Mouse (Mus musculus) thymus, adult 2 months (tissue): Measurements from ENCODE around the gene Gm49373.

Experiments
- CTCF ChIP-seq: fragments of 200-500 bp; IDR thresholded peaks from 2 replicates; pipeline ENCODE4 v1.5.1; 2012; ENCODE audit warnings: mild to moderate bottlenecking, control low read depth, low read length, moderate library complexity, borderline replicate concordance; ENCODE audit not compliant: control insufficient read depth, poor library complexity, insufficient read depth; ENCODE audit errors: extremely low read depth
- POLR2A ChIP-seq: fragments of 200-500 bp; IDR thresholded peaks from 2 replicates; pipeline ENCODE4 v1.6.1; 2012; ENCODE audit warnings: mild to moderate bottlenecking, low read length, control low read depth, moderate library complexity; ENCODE audit not compliant: control insufficient read depth, poor library complexity, insufficient read depth; ENCODE audit errors: extremely low read depth

DNA sequence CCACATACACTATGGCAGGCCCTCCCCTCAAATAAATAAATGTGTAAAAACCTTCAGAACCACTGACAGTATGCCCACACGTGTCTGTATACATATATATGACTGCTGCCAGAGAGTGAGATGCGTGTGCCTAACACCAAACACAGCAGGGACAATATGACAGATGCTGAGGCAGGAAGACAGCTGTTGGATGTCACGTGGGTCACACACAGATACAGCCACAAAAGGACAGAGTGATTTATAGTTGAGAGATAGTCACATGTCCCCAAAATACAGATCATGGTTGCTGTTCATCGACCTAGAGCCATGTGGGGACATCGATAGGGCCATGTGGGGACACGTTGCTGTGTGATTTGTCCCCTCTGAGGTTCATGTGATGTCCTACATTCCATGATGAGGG lies 44.2 kb upstream of the Gm49373 start:
- TF ChIP-seq POLR2A, result no peak
- TF ChIP-seq CTCF, result no peak
